Mouse (Mus musculus): ENCODE measurements at regions not wholly inside any gene's neighbourhood (a gene's known extent, or its start where the extent isn't known, plus 50 kb on each side); places are given as distances from the start of the nearest gene placed in this dataset.

DNA sequence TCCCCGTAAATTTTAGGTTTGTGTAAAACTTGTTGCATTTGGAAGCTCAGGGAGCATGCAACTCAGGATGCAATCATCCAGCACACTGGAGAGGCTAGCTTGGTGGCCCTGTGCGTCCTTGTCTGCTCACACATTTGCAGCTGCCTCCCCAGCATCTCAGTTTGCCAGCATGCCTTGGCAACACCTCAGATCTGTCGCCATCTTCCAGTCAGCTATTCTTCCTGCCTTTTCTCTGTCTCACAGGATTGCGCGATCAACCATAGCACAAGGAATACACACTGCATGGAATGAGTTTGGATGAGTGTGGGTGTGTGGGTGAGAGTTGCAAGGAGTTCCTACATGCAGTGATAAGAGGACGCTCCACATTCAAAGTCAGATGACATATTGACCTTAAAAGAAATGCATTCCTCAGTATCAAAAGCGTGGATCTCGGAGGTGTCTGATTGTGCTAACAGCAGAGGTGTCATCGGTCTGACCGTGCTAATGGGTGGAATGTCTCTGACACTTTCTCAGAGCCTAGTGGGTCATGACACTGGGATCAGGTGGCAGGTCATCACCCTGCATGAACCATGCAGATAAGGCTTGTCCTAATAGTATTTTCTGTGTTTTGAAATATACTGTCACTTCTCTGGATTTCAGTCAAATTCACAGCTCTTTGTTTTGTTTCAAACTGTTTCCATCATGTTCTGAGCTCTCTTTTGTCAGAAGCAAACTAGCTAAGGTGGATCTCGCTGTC, 360.6 kb upstream of the Arglu1 start:
- no peak for TF ChIP-seq CTCF (IDR thresholded peaks at IDR 0.05; ENCODE audit: low read depth)
- no peak overlapping the region; the same call in 1 of the 2 replicates for H3K27ac ChIP-seq (ENCODE audit: low read depth)
- no peak overlapping the region for H3K4me3 ChIP-seq (ENCODE audit: low read depth, low read length)
- H3K9ac ChIP-seq: no peak overlapping the region
- H3K4me1 ChIP-seq (ENCODE audit: insufficient read depth): peaks cover 14% of the 10 kb centered on the region; the same call in 1 of the 2 replicates
- H3K36me3 ChIP-seq (ENCODE audit: insufficient read depth): no peaks in the 10 kb centered on the region
- no peaks in the 10 kb centered on the region for H3K9me3 ChIP-seq (ENCODE audit: low read depth, low read length)
- DNase-seq (peak; percentile 79), ATAC-seq (ENCODE audit: insufficient read depth) (peak; percentile 57)
- no peaks in the 10 kb centered on the region for H3K27me3 ChIP-seq (ENCODE audit: insufficient read depth, low read length)
- WGBS: 30% methylated on average over 11 of the region's 11 CpGs
- H3K4me2 ChIP-seq: peak overlapping the region; percentile 18

DNA sequence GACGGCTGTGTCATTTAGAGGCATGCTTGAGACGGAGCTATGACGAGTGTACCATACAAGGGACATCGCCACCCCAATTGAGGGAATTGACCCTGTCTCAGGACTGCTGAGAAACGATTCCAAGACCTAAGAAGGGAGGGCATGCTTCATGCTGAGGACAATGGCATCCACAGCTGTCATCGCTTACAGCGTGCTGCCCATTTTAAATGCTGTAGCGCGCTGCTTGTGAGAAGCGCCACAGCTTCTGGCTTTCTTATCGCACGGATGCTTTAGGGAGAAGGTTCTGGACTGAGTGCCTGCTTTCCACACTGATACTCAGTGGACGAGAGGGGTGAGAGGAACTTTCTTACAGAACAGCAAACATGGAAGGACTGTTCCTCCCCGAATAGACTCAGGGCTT, 357.8 kb upstream of the Arglu1 start:
- no peaks in the 10 kb centered on the region for H3K9me3 ChIP-seq (ENCODE audit: low read depth, low read length)
- H3K36me3 ChIP-seq (ENCODE audit: insufficient read depth): no peaks in the 10 kb centered on the region
- no peaks in the 10 kb centered on the region for H3K27me3 ChIP-seq (ENCODE audit: insufficient read depth, low read length)
- no peak for TF ChIP-seq CTCF (IDR thresholded peaks at IDR 0.05; ENCODE audit: low read depth)
- DNase-seq (no peak), ATAC-seq (ENCODE audit: insufficient read depth) (no peak)
- peaks cover 20% of the 10 kb centered on the region; the same call in 1 of the 2 replicates for H3K4me1 ChIP-seq (ENCODE audit: insufficient read depth)
- 73% methylated on average over 14 of the region's 14 CpGs for WGBS
- H3K4me3 ChIP-seq (ENCODE audit: low read depth, low read length): no peak overlapping the region
- no peak overlapping the region for H3K27ac ChIP-seq (ENCODE audit: low read depth)
- H3K4me2 ChIP-seq: no peak overlapping the region
- H3K9ac ChIP-seq: no peak overlapping the region

DNA sequence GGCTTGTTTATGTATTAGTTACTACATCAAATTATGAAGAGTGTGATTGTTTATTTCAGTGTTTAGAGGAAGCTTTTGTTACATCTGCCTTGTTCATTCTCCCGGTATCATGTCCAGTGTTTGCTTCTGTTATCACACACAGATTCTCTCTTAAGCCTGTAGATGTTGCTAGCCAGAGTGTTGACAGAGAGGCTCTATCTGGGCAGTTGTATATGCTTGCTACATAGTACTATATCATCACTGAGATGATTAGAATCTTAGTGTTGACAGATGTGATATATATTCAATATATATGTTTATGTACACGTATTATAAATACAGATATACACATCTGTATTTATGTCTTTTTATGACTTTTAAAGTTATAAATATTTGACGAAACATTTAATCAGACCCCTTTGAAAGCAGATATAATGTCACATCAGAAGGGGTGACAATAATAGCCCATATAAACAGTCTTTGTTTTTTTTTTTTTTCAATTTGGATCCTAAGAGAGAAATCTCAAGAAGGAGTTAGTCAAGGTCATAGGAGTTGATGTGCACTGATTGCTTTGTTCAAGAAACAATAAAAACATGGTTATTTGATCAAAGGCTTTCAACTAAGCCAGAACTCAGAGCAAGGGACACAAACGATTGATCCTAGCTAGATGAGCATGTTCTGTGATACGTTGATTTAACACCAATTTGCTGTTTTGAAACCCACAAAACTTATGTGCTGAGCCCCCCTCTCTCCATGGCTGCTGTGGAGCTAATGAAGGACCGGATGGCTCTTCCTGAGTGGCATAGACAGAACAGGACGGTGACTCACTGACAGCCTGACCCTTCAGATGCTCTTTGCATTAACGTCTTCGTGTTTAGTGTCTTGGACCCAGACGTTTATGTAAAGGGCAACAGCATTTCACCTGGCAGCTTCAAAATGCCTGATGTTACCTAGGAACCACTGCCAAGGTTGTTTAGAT, 352.8 kb upstream of the Arglu1 start:
- Histone ChIP-seq H3K4me2 (no peak overlapping the region), H3K36me3 (ENCODE audit: insufficient read depth) (no peaks in the 10 kb centered on the region), H3K27ac (ENCODE audit: low read depth) (no peak overlapping the region), H3K4me1 (ENCODE audit: insufficient read depth) (0 out of 2 replicates have a peak, but pooled peaks cover 5% of the 10 kb centered on the region), H3K4me3 (ENCODE audit: low read depth, low read length) (no peak overlapping the region), H3K9ac (no peak overlapping the region), H3K27me3 (ENCODE audit: insufficient read depth, low read length) (no peaks in the 10 kb centered on the region), H3K9me3 (ENCODE audit: low read depth, low read length) (no peaks in the 10 kb centered on the region)
- 24% methylated on average over 10 of the region's 10 CpGs for WGBS
- ATAC-seq (ENCODE audit: insufficient read depth) (peak; percentile 93), DNase-seq (peak; percentile 72)
- no peak for TF ChIP-seq CTCF (IDR thresholded peaks at IDR 0.05; ENCODE audit: low read depth)

- Histone ChIP-seq H3K36me3 (ENCODE audit: insufficient read depth) (no peaks in the 10 kb centered on the region), H3K4me3 (ENCODE audit: low read depth, low read length) (no peak overlapping the region), H3K27ac (ENCODE audit: low read depth) (no peak overlapping the region), H3K4me2 (no peak overlapping the region), H3K9me3 (ENCODE audit: low read depth, low read length) (no peaks in the 10 kb centered on the region), H3K27me3 (ENCODE audit: insufficient read depth, low read length) (no peaks in the 10 kb centered on the region), H3K9ac (no peak overlapping the region), H3K4me1 (ENCODE audit: insufficient read depth) (peaks cover 6% of the 10 kb centered on the region; the same call in 1 of the 2 replicates)
- ATAC-seq (ENCODE audit: insufficient read depth) (no peak), DNase-seq (no peak)
- 74% methylated on average over 4 of the region's 4 CpGs for WGBS
- TF ChIP-seq CTCF (IDR thresholded peaks at IDR 0.05; ENCODE audit: low read depth): no peak
Observed at GRCm38 (mm10) chr8:9029156-9029555, 338.8 kb upstream of the Arglu1 start.

- Histone ChIP-seq H3K27me3 (ENCODE audit: insufficient read depth, low read length) (no peaks in the 10 kb centered on the region), H3K4me3 (ENCODE audit: low read depth, low read length) (no peak overlapping the region), H3K36me3 (ENCODE audit: insufficient read depth) (no peaks in the 10 kb centered on the region), H3K9ac (no peak overlapping the region), H3K4me2 (no peak overlapping the region), H3K9me3 (ENCODE audit: low read depth, low read length) (no peaks in the 10 kb centered on the region), H3K4me1 (ENCODE audit: insufficient read depth) (peaks cover 6% of the 10 kb centered on the region; the same call in 1 of the 2 replicates), H3K27ac (ENCODE audit: low read depth) (no peak overlapping the region)
- no peak for DNase-seq
- TF ChIP-seq CTCF (IDR thresholded peaks at IDR 0.05; ENCODE audit: low read depth): no peak
- 79% methylated on average over 4 of the region's 4 CpGs for WGBS
- no peak for ATAC-seq (ENCODE audit: insufficient read depth)
Observed at GRCm38 (mm10) chr8:9027672-9028071, 337.4 kb upstream of the Arglu1 start.

DNA sequence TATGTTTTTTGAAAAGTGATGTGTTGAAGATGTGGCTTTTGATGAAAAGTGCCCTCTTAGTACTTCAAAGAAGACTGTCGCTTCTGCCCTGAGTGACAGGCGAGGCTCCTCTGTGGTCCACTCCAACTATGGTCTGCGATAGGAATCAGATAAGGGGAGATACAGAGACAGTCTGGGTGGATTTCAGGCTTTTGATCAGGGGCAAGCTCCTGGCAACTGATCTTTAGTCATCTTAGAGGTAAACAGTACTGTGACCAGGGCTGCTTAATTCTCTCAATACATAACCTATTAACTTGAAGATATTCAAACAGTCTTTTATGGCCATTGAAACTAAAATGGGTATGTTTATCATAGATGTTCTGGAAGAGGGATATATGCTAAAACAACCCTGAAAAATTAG, 335.6 kb upstream of the Arglu1 start:
- 28% methylated on average over 3 of the region's 3 CpGs for WGBS
- Histone ChIP-seq H3K4me1 (ENCODE audit: insufficient read depth) (peaks cover 8% of the 10 kb centered on the region; the same call in 1 of the 2 replicates), H3K27me3 (ENCODE audit: insufficient read depth, low read length) (no peaks in the 10 kb centered on the region), H3K4me2 (no peak overlapping the region), H3K36me3 (ENCODE audit: insufficient read depth) (no peaks in the 10 kb centered on the region), H3K4me3 (ENCODE audit: low read depth, low read length) (no peak overlapping the region), H3K9me3 (ENCODE audit: low read depth, low read length) (no peaks in the 10 kb centered on the region), H3K27ac (ENCODE audit: low read depth) (no peak overlapping the region), H3K9ac (no peak overlapping the region)
- DNase-seq: no peak
- no peak for ATAC-seq (ENCODE audit: insufficient read depth)
- no peak for TF ChIP-seq CTCF (IDR thresholded peaks at IDR 0.05; ENCODE audit: low read depth)

DNA sequence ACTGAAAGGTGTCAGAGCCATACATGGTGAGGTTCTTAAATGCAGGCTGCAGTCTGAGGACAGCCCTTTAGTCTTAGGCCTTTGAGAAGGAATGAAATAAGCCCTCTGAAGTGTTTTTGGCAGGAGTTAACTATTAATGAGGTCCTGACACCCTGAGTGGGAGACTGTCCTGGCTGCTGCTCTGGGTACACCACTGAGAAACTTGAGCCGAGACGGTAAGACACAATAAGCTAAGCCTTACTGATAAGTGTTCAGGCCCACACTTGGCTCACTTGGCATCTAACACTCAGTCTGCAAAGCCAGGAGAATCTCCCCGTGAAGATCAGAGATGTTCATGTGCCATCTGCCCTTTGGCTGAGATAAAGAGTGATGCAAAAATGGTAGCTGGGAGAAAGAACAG, 335.1 kb upstream of the Arglu1 start:
- no peak overlapping the region for H3K9ac ChIP-seq
- no peak overlapping the region for H3K4me3 ChIP-seq (ENCODE audit: low read depth, low read length)
- 20% methylated on average over 3 of the region's 3 CpGs for WGBS
- no peaks in the 10 kb centered on the region for H3K27me3 ChIP-seq (ENCODE audit: insufficient read depth, low read length)
- ATAC-seq (ENCODE audit: insufficient read depth) (peak; percentile 52; the same call in 1 of the 2 replicates), DNase-seq (no peak)
- no peak overlapping the region for H3K27ac ChIP-seq (ENCODE audit: low read depth)
- H3K9me3 ChIP-seq (ENCODE audit: low read depth, low read length): no peaks in the 10 kb centered on the region
- H3K4me1 ChIP-seq (ENCODE audit: insufficient read depth): peaks cover 8% of the 10 kb centered on the region; the same call in 1 of the 2 replicates
- H3K36me3 ChIP-seq (ENCODE audit: insufficient read depth): no peaks in the 10 kb centered on the region
- no peak for TF ChIP-seq CTCF (IDR thresholded peaks at IDR 0.05; ENCODE audit: low read depth)
- no peak overlapping the region for H3K4me2 ChIP-seq
